Mouse (Mus musculus) liver, embryonic 16.5 days (tissue): ENCODE measurements around the gene Scyl2. TPM values are rescaled to one million over a fixed set of nuclear protein-coding genes. Genes with fewer than 3 reads are reported as not detected.
A peak's percentile ranks its signal among the peaks of the same experiment; 100 is the strongest.

Experiments used
- ATAC-seq: fragments of 200-750 bp; cut with Nextera tagmentation; 2 replicates; pipeline ENCODE4 v1.8.0; 2017; ENCODE audit warnings: low read depth, mild to moderate bottlenecking, moderate number of reproducible peaks, moderate library complexity
- H3K27ac ChIP-seq: fragments of 300-500 bp; sonication (generic); 2 replicates; pipeline ENCODE4 v1.5.1; 2014; ENCODE audit warnings: mild to moderate bottlenecking, low read length
- H3K27me3 ChIP-seq: fragments of 300-500 bp; sonication (generic); 2 replicates; pipeline ENCODE4 v1.6.1; 2014; ENCODE audit warnings: low read depth, low read length, mixed read lengths; ENCODE audit not compliant: control insufficient read depth, insufficient read depth
- H3K36me3 ChIP-seq: fragments of 300-500 bp; sonication (generic); 2 replicates; pipeline ENCODE4 v1.6.1; 2014; ENCODE audit warnings: mild to moderate bottlenecking; ENCODE audit not compliant: control insufficient read depth, insufficient read depth
- H3K4me1 ChIP-seq: fragments of 300-500 bp; sonication (generic); 2 replicates; pipeline ENCODE4 v1.6.1; 2014; ENCODE audit warnings: low read depth, low read length, mixed read lengths; ENCODE audit not compliant: control insufficient read depth
- H3K4me2 ChIP-seq: fragments of 300-500 bp; sonication (generic); 2 replicates; pipeline ENCODE4 v1.6.1; 2014; ENCODE audit warnings: low read depth, low read length, mixed read lengths
- H3K4me3 ChIP-seq: fragments of 300-500 bp; sonication (generic); 2 replicates; pipeline ENCODE4 v1.5.1; 2014; ENCODE audit warnings: low read depth, mild to moderate bottlenecking, low read length
- H3K9ac ChIP-seq: fragments of 300-500 bp; sonication (generic); 2 replicates; pipeline ENCODE4 v1.6.1; 2014; ENCODE audit warnings: low read depth, low read length
- H3K9me3 ChIP-seq: fragments of 300-500 bp; sonication (generic); replicated peaks from 2 replicates; pipeline ENCODE4 v1.6.1; 2016; ENCODE audit warnings: low read length; ENCODE audit not compliant: control insufficient read depth
- WGBS: fragments of 180-500 bp; shearing (Covaris S2); extraction: QIAGEN DNeasy Blood & Tissue Kit; methylation state at CpG from one replicate; pipeline ENCODE4 v1.1.7; 2014; ENCODE audit not compliant: insufficient replicate concordance; 5-methylcytosine and 5-hydroxymethylcytosine counted together
- polyA plus RNA-seq: library from polyadenylated mRNA; unstranded; fragments of >200 nt; fragmentation: Nextera tagmentation; extraction: Ambion mirVana; gene quantifications from 2 replicates; pipeline ENCODE4 v1.2.1, GENCODE M21; 2015

The Scyl2 gene
- polyA plus RNA-seq, 1 experiment from 2014 or later, result 2.9 TPM

DNA sequence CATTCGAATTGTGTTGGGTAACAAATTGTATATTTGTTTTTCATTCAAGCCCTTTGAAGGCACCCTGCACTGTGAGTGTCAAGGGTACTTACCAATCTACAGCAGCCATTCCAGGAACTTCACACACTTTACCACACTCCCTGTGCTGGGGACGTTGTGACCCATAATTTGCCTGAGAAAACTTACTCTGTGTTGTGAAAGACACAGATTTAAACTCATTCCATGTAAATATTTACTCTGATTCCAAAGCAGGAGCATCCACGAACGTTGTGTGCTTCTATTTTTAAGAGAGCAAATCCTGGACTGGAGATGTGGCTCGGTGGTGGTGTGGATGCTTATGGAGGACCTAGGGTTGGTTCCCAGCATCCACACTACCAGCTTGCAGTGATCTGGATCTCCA lies 54.3 kb downstream of the Scyl2 start:
- no peak overlapping the region for H3K4me3 ChIP-seq
- H3K4me2 ChIP-seq, result no peak overlapping the region
- H3K27me3 ChIP-seq, result no peaks in the 10 kb centered on the region
- H3K9ac ChIP-seq, result no peak overlapping the region
- no peaks in the 10 kb centered on the region for H3K36me3 ChIP-seq
- no peaks in the 10 kb centered on the region for H3K4me1 ChIP-seq
- 0 out of 2 replicates have a peak, but pooled peaks have one; percentile 24 for ATAC-seq
- H3K9me3 ChIP-seq, result no peaks in the 10 kb centered on the region
- no peak overlapping the region for H3K27ac ChIP-seq
- 33% methylated on average over 5 of the region's 5 CpGs for WGBS

- Histone ChIP-seq H3K27ac (no peak overlapping the region), H3K4me2 (no peak overlapping the region), H3K9ac (no peak overlapping the region), H3K4me1 (no peaks in the 10 kb centered on the region), H3K4me3 (no peak overlapping the region), H3K36me3 (no peaks in the 10 kb centered on the region), H3K9me3 (no peaks in the 10 kb centered on the region), H3K27me3 (no peaks in the 10 kb centered on the region)
- no peak for ATAC-seq
- whole genome bisulfite sequencing, result 66% methylated on average over 1 of the region's 1 CpGs
Measured at GRCm38 (mm10) chr10:89630564-89630963, 55.5 kb downstream of the Scyl2 start.

DNA sequence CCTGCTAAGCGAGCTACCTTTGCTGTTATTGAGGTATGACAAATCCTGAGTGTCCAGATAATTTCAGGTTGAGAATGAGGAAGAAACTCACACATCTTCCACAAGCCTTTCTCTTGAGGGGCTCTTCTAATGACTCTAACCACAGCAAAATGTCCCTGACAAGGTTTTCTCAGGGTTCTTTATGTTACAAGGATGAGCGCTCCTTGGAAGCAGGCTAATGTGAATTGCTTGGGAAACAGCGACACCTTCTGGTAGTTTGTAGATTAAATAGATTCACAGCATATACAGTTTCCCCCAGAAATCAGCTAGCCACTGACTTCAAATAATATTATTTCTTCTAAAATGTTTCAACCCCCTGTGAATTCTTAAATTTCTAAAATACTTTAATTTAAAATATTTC lies 56.0 kb downstream of the Scyl2 start:
- Histone ChIP-seq H3K27me3 (no peaks in the 10 kb centered on the region), H3K4me3 (no peak overlapping the region), H3K36me3 (no peaks in the 10 kb centered on the region), H3K4me2 (no peak overlapping the region), H3K4me1 (no peaks in the 10 kb centered on the region), H3K9ac (no peak overlapping the region), H3K9me3 (no peaks in the 10 kb centered on the region), H3K27ac (no peak overlapping the region)
- no peak for ATAC-seq
- WGBS, result 30% methylated on average over 3 of the region's 3 CpGs

DNA sequence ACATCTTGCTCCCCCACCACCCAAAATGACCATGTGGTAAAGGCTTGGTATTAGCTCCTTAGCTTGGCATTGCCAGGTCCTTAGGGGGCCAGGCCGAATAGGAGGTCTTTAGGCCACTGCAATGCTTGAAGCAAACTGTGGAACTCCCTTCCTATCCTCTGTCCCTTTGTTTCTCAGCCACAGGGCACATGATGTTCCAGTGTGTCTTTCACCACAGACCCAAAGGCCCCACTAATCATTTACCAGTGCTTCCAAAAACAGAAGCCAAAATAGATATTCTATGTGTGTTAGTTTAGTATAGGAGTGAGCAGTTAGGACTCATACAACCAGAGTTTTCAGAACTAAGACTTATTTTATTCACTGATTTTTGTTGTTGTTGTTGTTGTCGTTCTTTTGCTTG lies 59.4 kb downstream of the Scyl2 start:
- 67% methylated on average over 2 of the region's 2 CpGs for WGBS
- no peak overlapping the region for H3K27ac ChIP-seq
- H3K9ac ChIP-seq, result no peak overlapping the region
- no peaks in the 10 kb centered on the region for H3K27me3 ChIP-seq
- no peak overlapping the region for H3K4me3 ChIP-seq
- H3K4me1 ChIP-seq, result no peaks in the 10 kb centered on the region
- no peaks in the 10 kb centered on the region for H3K36me3 ChIP-seq
- no peaks in the 10 kb centered on the region for H3K9me3 ChIP-seq
- no peak overlapping the region for H3K4me2 ChIP-seq
- ATAC-seq, result peak; percentile 43; the same call in 1 of the 2 replicates

- H3K4me3 ChIP-seq, result no peak overlapping the region
- no peak overlapping the region for H3K9ac ChIP-seq
- no peak for ATAC-seq
- no peak overlapping the region for H3K4me2 ChIP-seq
- WGBS, result 58% methylated on average over 2 of the region's 2 CpGs
- H3K27ac ChIP-seq, result no peak overlapping the region
- no peaks in the 10 kb centered on the region for H3K27me3 ChIP-seq
- H3K9me3 ChIP-seq, result no peaks in the 10 kb centered on the region
- H3K4me1 ChIP-seq, result no peaks in the 10 kb centered on the region
- no peaks in the 10 kb centered on the region for H3K36me3 ChIP-seq
Measured at GRCm38 (mm10) chr10:89624196-89624595, 61.9 kb downstream of the Scyl2 start.

- no peaks in the 10 kb centered on the region for H3K4me1 ChIP-seq
- no peak within 1 kb of the TSS for H3K9ac ChIP-seq
- H3K4me3 ChIP-seq, result no peak within 1 kb of the TSS
- WGBS, result 54% methylated on average over 7 of the region's 7 CpGs
- no peaks in the 10 kb centered on the region for H3K36me3 ChIP-seq
- H3K27me3 ChIP-seq, result no peaks in the 10 kb centered on the region
- no peaks in the 10 kb centered on the region for H3K9me3 ChIP-seq
- H3K4me2 ChIP-seq, result no peak within 1 kb of the TSS
- ATAC-seq, result no peak
- H3K27ac ChIP-seq, result no peak within 1 kb of the TSS
Measured at GRCm38 (mm10) chr10:89621129-89621528, 65.0 kb downstream of the Scyl2 start, which contains the start of gene Slc17a8. Slc17a8 (minus strand) TSS chr10:89621253.

DNA sequence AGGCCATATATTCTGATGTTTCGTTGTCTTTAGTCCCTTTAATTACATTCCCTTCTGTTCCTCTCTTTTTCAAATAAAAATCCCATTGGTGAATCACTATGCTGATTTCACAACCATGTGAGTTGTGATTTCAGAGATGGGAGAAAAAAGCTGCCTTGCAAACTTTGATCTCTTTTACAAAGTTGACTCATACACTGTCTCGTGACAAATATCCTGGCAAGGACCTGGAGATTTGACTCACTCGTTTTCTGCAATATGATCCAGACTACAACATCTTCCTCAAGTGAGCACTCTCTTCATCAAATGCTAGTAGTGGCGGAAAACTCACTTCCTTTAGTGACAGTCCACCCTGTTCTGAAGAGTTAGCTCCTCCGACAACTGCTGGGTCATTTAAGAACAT lies 86.8 kb downstream of the Scyl2 start:
- no peak for ATAC-seq
- no peaks in the 10 kb centered on the region for H3K36me3 ChIP-seq

DNA sequence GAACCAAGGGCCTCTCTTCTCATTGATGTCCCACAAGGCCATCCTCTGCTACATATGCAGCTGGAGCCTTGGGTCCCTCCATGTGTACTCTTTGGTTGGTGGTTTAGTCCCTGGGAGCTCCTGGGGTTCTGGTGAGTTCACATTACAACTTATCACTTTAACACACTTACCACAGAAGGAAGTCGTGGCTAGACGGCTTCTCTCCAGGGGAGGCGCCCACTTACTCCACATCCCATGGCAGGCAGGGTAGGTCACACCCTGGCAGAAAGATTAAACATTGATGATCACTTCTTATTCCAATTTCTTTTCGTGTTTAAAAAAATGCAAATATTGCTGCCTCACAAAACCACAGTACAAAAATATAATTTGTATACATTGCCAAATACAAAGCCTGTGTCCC lies 88.8 kb downstream of the Scyl2 start:
- H3K4me3 ChIP-seq, result no peak overlapping the region
- peaks cover 8% of the 10 kb centered on the region; the same call in 1 of the 2 replicates for H3K4me1 ChIP-seq
- no peak overlapping the region for H3K9ac ChIP-seq
- H3K9me3 ChIP-seq, result no peaks in the 10 kb centered on the region
- no peaks in the 10 kb centered on the region for H3K27me3 ChIP-seq
- WGBS, result 12% methylated on average over 4 of the region's 4 CpGs
- no peak overlapping the region for H3K4me2 ChIP-seq
- H3K36me3 ChIP-seq, result no peaks in the 10 kb centered on the region
- no peak overlapping the region for H3K27ac ChIP-seq
- peak; percentile 55; the same call in 1 of the 2 replicates for ATAC-seq

More for the DNA sequence above, 86.8 kb downstream of the Scyl2 start:
- H3K9me3 ChIP-seq, result no peaks in the 10 kb centered on the region
- H3K4me1 ChIP-seq, result peaks cover 5% of the 10 kb centered on the region; the same call in 1 of the 2 replicates
- H3K4me2 ChIP-seq, result no peak overlapping the region
- no peak overlapping the region for H3K9ac ChIP-seq
- WGBS, result 65% methylated on average over 5 of the region's 5 CpGs
- no peaks in the 10 kb centered on the region for H3K27me3 ChIP-seq
- H3K4me3 ChIP-seq, result no peak overlapping the region
- no peak overlapping the region for H3K27ac ChIP-seq

- Histone ChIP-seq H3K36me3 (no peaks in the 10 kb centered on the region), H3K4me3 (no peak overlapping the region), H3K9me3 (no peaks in the 10 kb centered on the region), H3K4me2 (no peak overlapping the region), H3K27me3 (no peaks in the 10 kb centered on the region), H3K4me1 (peaks cover 8% of the 10 kb centered on the region; the same call in 1 of the 2 replicates), H3K27ac (no peak overlapping the region), H3K9ac (no peak overlapping the region)
- ATAC-seq, result no peak
- 71% methylated on average over 5 of the region's 5 CpGs for WGBS
Measured at GRCm38 (mm10) chr10:89595935-89596334, 90.2 kb downstream of the Scyl2 start.
